Comparison of ENCODE assay signal across 9 mouse cellular contexts in genomic region chr5:139098991-139099972, GRCm38 (mm10). TPM values are rescaled to one million over a fixed set of nuclear protein-coding genes. Genes with fewer than 3 reads are reported as not detected.
DNase-seq lines count a peak whose midpoint lies in the region; ATAC-seq and TF ChIP-seq lines count a peak whose summit lies in the region.
"Had no signal": no experiment of that assay in that cellular context is flagged by ENCODE, and none has a peak within 500 bp of the region (broad histone marks: within the 10 kb centered on the region; RNA-seq: fewer than 3 reads in every experiment).

No protein-coding gene starts in this region.

- peak overlapping the region; percentile 58 for H3K27ac ChIP-seq in forebrain, embryonic 15.5 days (replicated peaks)
- H3K27ac ChIP-seq: neural tube, embryonic 13.5 days had no signal

- peak; percentile 60 for ATAC-seq in forebrain, embryonic 15.5 days (replicated peaks)
- no peak for ATAC-seq in granulocyte monocyte progenitor cell, adult 5-6 weeks (replicated peaks; ENCODE audit: poor library complexity, severe bottlenecking)

- WGBS in forebrain, embryonic 15.5 days, result 32% methylated on average over 12 of the region's 12 CpGs

- no peak overlapping the region for H3K9ac ChIP-seq in forebrain, embryonic 15.5 days (replicated peaks)
- H3K9ac ChIP-seq: neural tube, embryonic 13.5 days had no signal

- H3K4me2 ChIP-seq in forebrain, embryonic 15.5 days (replicated peaks), result no peak overlapping the region; the same call in 1 of the 2 replicates
- H3K4me2 ChIP-seq: neural tube, embryonic 13.5 days had no signal

- H3K9me3 ChIP-seq in forebrain, embryonic 15.5 days, result no peaks in the 10 kb centered on the region

- TF ChIP-seq POLR2A in brain, embryonic 14.5 days (IDR thresholded peaks at IDR 0.05; ENCODE audit: borderline replicate concordance, extremely low read depth, insufficient read depth, insufficient read length, poor library complexity, severe bottlenecking), result no peak

- no peaks in the 10 kb centered on the region for H3K27me3 ChIP-seq in forebrain, embryonic 15.5 days
- H3K27me3 ChIP-seq: neural tube, embryonic 13.5 days had no signal

- H3K36me3 ChIP-seq in forebrain, embryonic 15.5 days, result 0 out of 2 replicates have a peak, but pooled peaks cover 3% of the 10 kb centered on the region

- DNase-seq in lung, adult 18-20 months, result peak; percentile 21 to 28
- DNase-seq in lung, postnatal 14 days, result no peak
- DNase-seq in brain, embryonic 14.5 days (ENCODE audit: low read depth), result peak; percentile 83
- DNase-seq in layer of hippocampus, adult 8-10 months (ENCODE audit: low spot score in 2 of 2), result peak; percentile 72 to 74
- peak; percentile 49 for DNase-seq in right cerebral cortex, postnatal 14 days
- DNase-seq in gastrocnemius, postnatal 10 days, result no peak

- no peak for TF ChIP-seq CTCF in brain, embryonic 14.5 days (IDR thresholded peaks at IDR 0.05; ENCODE audit: borderline replicate concordance, extremely low read depth, insufficient read depth, insufficient read length)

- H3K4me3 ChIP-seq in forebrain, embryonic 15.5 days, result no peak overlapping the region
- H3K4me3 ChIP-seq: neural tube, embryonic 13.5 days had no signal

- peaks cover 21% of the 10 kb centered on the region for H3K4me1 ChIP-seq in forebrain, embryonic 15.5 days

RNA-seq across cellular contexts. Expression of gene Prkar1b, which starts 50.5 kb away (rescaled TPM):
- 148 and 202 TPM in 2 replicates for polyA plus RNA-seq in brain, embryonic 14.5 days (2012; rRNA removed)
- polyA plus RNA-seq in forebrain, embryonic 15.5 days (2015; fragmentation: Nextera tagmentation; extraction: Ambion mirVana), result 171 and 193 TPM in 2 replicates
- total RNA-seq in layer of hippocampus, adult 8-10 months (2022), result 100 to 1,000 TPM; 413 to 462 (median 429) TPM
- total RNA-seq in granulocyte monocyte progenitor cell, adult 5-6 weeks (2014; fragmentation: Nextera tagmentation), result 1.4 TPM in 1 of 2 replicates, not detected in the other
- total RNA-seq in granulocyte monocyte progenitor cell, adult 5-6 weeks (2017), result 0.10 and 0.17 TPM in 2 replicates
- 1 to 10 TPM; 3.2 to 4.3 TPM for total RNA-seq in gastrocnemius, postnatal 10 days (2021)

RNA-seq across cellular contexts. Expression of gene Dnaaf5, which starts 50.7 kb away (rescaled TPM):
- polyA plus RNA-seq in brain, embryonic 14.5 days (2012; rRNA removed), result 12.6 and 14.9 TPM in 2 replicates
- 3.2 and 3.9 TPM in 2 replicates for polyA plus RNA-seq in forebrain, embryonic 15.5 days (2015; fragmentation: Nextera tagmentation; extraction: Ambion mirVana)
- total RNA-seq in layer of hippocampus, adult 8-10 months (2022), result 1 to 10 TPM; 6.7 to 9.0 (median 8.5) TPM
- total RNA-seq in granulocyte monocyte progenitor cell, adult 5-6 weeks (2014; fragmentation: Nextera tagmentation), result 8.3 and 9.8 TPM in 2 replicates
- total RNA-seq in granulocyte monocyte progenitor cell, adult 5-6 weeks (2017), result 7.8 TPM in 2 replicates
- total RNA-seq in gastrocnemius, postnatal 10 days (2021), result 10 to 100 TPM in 1 of 2 experiments, 1 to 10 TPM in 1; 9.0 to 10.1 TPM

Comparison
In these comparisons a context has a peak if more than half of its experiments do, and no peak if none do; other contexts are left out.
1. DNase-seq: peak in lung, adult 18-20 months (2 of 2), brain, embryonic 14.5 days (single experiment), layer of hippocampus, adult 8-10 months (2 of 2) and right cerebral cortex, postnatal 14 days (single experiment); none in lung, postnatal 14 days (single experiment) and gastrocnemius, postnatal 10 days (single experiment).
2. RNA of gene Prkar1b, which starts 50.5 kb away (total RNA-seq): 413 to 462 TPM in layer of hippocampus, adult 8-10 months; 3.2 to 4.3 TPM in gastrocnemius, postnatal 10 days and 0.10 to 1.4 TPM in granulocyte monocyte progenitor cell, adult 5-6 weeks; every median in the first group is over 10 times any median in the second.